Mouse (Mus musculus): ENCODE measurements around the gene Adssl1.

DNA sequence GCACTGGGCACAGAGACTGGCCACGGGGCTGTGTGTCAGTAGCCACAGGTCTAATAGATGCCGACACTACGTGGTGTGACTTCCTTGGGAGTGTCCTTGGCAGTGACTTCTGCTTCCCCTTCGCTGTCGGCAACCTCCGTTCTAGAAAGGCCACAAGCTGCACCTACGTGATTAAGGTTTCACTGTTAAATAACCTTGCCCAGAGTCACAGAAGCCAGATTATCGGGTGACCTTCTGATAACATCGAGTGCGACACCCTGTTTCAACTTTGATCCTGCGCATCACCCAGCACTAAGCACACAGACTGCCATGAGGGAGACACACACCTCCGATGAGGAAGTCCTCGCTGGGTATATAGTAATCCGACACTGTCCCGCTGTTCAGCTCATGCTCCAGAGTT is 68.6 kb downstream of the Adssl1 start:
- no peak for TF ChIP-seq CTCF (IDR thresholded peaks at IDR 0.05; ENCODE audit: borderline replicate concordance, control insufficient read depth, extremely low read depth, insufficient read depth, low read length, poor library complexity)
- TF ChIP-seq POLR2A (IDR thresholded peaks at IDR 0.05; ENCODE audit: control insufficient read depth, extremely low read depth, insufficient read depth, low read length, poor library complexity): no peak

Measured in thymus, adult 2 months (tissue).